Mouse (Mus musculus) midbrain, embryonic 13.5 days (tissue): ENCODE data around the gene B4galt3. TPM values are rescaled to one million over a fixed set of nuclear protein-coding genes. Genes with fewer than 3 reads are reported as not detected.

Experiments
- ATAC-seq: fragments of 200-750 bp; cut with Nextera tagmentation; 2 replicates; pipeline ENCODE4 v1.8.0; 2017; ENCODE audit warnings: mild to moderate bottlenecking, moderate TSS enrichment, moderate library complexity
- H3K27ac ChIP-seq: fragments of 300-500 bp; sonication (generic); 2 replicates; pipeline ENCODE4 v1.5.1; 2015; ENCODE audit warnings: inconsistent platforms, mild to moderate bottlenecking, moderate library complexity
- H3K27me3 ChIP-seq: fragments of 300-500 bp; sonication (generic); 2 replicates; pipeline ENCODE4 v1.6.1; 2015; ENCODE audit warnings: mild to moderate bottlenecking, inconsistent platforms
- H3K36me3 ChIP-seq: fragments of 300-500 bp; sonication (generic); 2 replicates; pipeline ENCODE4 v1.6.1; 2015; ENCODE audit warnings: mild to moderate bottlenecking, inconsistent platforms
- H3K4me1 ChIP-seq: fragments of 300-500 bp; sonication (generic); replicated peaks from 2 replicates; pipeline ENCODE4 v1.6.1; 2015; ENCODE audit warnings: inconsistent platforms
- H3K4me2 ChIP-seq: fragments of 300-500 bp; sonication (generic); replicated peaks from 2 replicates; pipeline ENCODE4 v1.6.1; 2015; ENCODE audit warnings: moderate library complexity, mild to moderate bottlenecking, inconsistent platforms
- H3K4me3 ChIP-seq: fragments of 300-500 bp; sonication (generic); replicated peaks from 2 replicates; pipeline ENCODE4 v1.5.1; 2015; ENCODE audit warnings: mild to moderate bottlenecking, inconsistent platforms
- H3K9ac ChIP-seq: fragments of 300-500 bp; sonication (generic); replicated peaks from 2 replicates; pipeline ENCODE4 v1.6.1; 2015; ENCODE audit warnings: mild to moderate bottlenecking, inconsistent platforms
- H3K9me3 ChIP-seq: fragments of 300-500 bp; sonication (generic); 2 replicates; pipeline ENCODE4 v1.6.1; 2016; ENCODE audit warnings: mild to moderate bottlenecking, inconsistent platforms
- WGBS: fragments of 180-500 bp; shearing (Covaris S2); methylation state at CpG from one replicate; pipeline ENCODE4 v1.1.7; 2015; 5-methylcytosine and 5-hydroxymethylcytosine counted together
- polyA plus RNA-seq: library from polyadenylated mRNA; unstranded; fragments of >200 nt; fragmentation: Nextera tagmentation; extraction: Ambion mirVana; gene quantifications from 2 replicates; pipeline ENCODE4 v1.2.1, GENCODE M21; 2015

The B4galt3 gene
- 99.0 and 99.8 TPM in 2 replicates for polyA plus RNA-seq

DNA sequence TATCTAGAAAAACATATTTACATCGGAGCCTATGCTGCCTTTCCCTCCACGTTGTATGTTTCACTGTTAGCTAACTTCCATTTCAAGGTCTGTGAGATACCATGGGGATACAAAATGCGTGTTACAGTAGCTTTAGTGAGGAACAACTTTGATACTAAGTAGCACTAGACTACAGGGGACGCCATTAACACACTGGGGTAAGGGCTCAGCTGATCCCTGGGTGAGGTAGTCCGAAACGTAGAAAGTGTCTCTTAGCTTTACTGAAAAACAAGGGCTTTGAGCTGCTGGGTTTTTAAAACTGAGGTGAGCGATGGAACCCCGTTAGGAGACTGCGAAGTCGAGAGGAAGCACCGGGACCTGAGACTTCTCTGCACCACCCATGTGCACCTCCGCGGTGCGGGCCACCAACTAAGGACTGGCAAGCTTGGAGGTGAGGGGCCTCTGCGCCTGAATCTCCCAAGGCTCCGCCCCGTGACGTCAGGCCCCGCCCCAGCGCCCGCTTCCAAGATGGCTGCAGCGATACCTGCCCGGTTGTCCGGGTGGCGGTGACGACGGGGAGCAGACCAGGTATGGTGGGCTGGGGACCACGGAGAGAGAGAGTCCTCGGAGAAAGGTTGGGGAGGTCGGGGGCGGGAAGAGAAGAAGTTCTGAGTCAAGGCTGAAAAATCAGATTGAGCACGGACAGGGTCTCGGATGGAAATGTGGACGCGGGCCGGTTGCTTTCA is at the start of gene B4galt3:
TSS of gene B4galt3 (plus strand) at position 481 of the 725 bp plus-strand sequence.
- H3K4me2 ChIP-seq: peak within 1 kb of the TSS; percentile 96
- H3K27ac ChIP-seq: peak within 1 kb of the TSS; percentile 40
- peaks cover 7% of the 10 kb centered on the region; the same call in 1 of the 2 replicates for H3K27me3 ChIP-seq
- WGBS: 4% methylated on average over 36 of the region's 36 CpGs
- no peaks in the 10 kb centered on the region for H3K9me3 ChIP-seq
- H3K4me1 ChIP-seq: peaks cover 20% of the 10 kb centered on the region
- peaks cover 33% of the 10 kb centered on the region for H3K36me3 ChIP-seq
- ATAC-seq: peak; percentile 96
- H3K9ac ChIP-seq: peak within 1 kb of the TSS; percentile 89
- H3K4me3 ChIP-seq: peak within 1 kb of the TSS; percentile 62

GRCm38 (mm10) chr1:171220871-171221270 is 49.3 kb upstream of the B4galt3 start:
- H3K9me3 ChIP-seq: no peaks in the 10 kb centered on the region
- H3K27me3 ChIP-seq: no peaks in the 10 kb centered on the region
- H3K36me3 ChIP-seq: peaks cover 30% of the 10 kb centered on the region
- H3K4me1 ChIP-seq: peaks cover 16% of the 10 kb centered on the region
- 6% methylated on average over 10 of the region's 10 CpGs for WGBS
- peak overlapping the region; percentile 89 for H3K4me2 ChIP-seq
- peak; percentile 46 for ATAC-seq
- peak overlapping the region; percentile 53 for H3K4me3 ChIP-seq
- no peak overlapping the region for H3K9ac ChIP-seq
- no peak overlapping the region for H3K27ac ChIP-seq

DNA sequence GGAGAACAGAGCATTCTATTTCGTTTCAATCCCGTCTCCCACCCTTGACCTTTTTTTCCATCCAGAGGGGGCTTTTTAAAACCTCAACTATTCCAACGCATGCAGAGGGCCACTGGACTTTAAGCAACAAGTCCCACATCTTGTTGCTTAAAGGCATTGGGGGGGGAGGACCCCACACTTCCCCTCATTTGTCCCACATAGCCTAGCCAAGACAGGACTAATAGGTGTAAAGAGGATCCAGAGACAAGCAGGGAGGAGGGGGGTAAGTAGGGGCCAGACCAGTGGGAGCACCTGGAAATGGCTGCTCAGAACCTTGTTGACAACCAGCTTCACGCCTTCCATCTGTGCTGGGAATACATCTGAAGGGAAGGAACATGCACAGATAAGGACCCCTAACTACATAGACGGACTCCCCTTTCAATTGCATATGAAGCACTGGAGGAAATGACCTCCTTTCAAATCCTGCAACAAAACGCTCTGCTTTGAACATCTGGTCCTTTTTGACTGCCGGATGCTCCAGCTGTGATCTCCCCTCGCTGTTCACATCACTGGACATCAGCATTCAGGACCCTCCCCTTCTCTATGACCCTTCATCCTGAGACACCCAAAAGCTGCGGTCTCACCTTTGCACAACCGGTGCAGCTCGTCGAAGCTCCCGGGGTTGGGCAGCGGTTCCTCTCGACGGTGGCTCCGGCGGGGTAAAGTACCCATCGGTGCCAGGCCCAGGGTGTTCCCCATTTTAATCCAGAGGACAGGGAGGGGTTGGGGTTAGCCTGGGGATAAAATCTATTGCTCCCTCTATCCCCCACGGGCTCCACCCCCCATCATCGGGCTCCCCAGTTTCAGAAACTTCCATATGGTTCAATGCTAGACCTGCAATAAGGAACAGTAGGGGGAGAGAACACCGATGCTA is 48.6 kb upstream of the B4galt3 start:
- Histone ChIP-seq H3K9me3 (no peaks in the 10 kb centered on the region), H3K4me2 (peak overlapping the region; percentile 89), H3K4me1 (peaks cover 16% of the 10 kb centered on the region), H3K9ac (peak overlapping the region; percentile 68), H3K4me3 (peak overlapping the region; percentile 53), H3K27me3 (no peaks in the 10 kb centered on the region), H3K27ac (0 out of 2 replicates have a peak overlapping the region, but pooled peaks have one; percentile 25), H3K36me3 (peaks cover 30% of the 10 kb centered on the region)
- 7% methylated on average over 22 of the region's 22 CpGs for WGBS
- ATAC-seq: no peak

DNA sequence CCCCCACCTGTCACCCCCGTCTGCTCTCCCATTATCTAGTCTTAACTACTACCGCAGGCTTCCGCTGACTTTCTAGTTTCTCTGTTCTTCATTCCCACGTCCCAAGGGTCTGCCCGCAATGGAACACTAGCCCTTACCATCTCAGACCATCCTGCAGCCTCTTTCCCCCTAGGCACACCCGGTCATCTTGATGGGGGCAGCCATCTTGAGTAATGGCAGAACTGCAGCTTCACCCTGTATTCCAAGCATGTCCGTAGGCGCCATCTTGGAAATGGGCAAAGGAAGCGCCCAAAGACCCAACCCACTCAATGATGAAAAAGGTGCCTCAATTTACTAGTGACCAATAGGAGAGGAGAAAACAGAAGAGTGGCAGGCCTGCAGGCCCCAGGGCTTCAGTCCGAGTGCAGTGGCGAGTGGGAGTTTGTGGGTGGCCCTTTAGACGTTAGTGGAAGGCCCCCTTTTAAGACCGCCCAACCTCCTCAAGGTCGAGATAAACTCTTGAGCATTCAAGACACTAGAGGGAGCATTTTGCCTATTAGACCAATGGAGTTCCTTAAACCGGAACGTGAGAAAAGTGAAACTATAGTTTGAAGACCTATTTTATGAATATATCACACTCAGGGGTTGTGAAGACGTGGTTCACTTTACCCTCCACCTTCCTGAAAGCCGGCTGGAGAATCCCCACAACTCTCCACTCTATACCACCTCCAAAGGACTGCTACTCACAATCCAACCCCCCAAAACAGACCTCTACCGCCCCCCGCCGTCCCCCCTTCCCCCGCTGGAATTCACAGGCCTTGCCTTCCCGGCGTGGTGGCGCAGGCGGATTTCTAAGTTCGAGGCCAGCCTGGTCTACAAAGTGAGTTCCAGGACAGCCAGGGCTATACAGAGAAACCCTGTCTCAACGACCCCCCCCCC is 47.6 kb upstream of the B4galt3 start, which contains the start of gene Tomm40l:
TSS of gene Tomm40l (minus strand) at position 277 of the 918 bp plus-strand sequence.
- Histone ChIP-seq H3K27ac (peak within 1 kb of the TSS; percentile 58), H3K27me3 (no peaks in the 10 kb centered on the region), H3K9ac (peak within 1 kb of the TSS; percentile 68), H3K36me3 (peaks cover 27% of the 10 kb centered on the region), H3K9me3 (no peaks in the 10 kb centered on the region), H3K4me2 (peak within 1 kb of the TSS; percentile 89), H3K4me1 (peaks cover 16% of the 10 kb centered on the region), H3K4me3 (peak within 1 kb of the TSS; percentile 53)
- ATAC-seq: peak; percentile 98
- whole genome bisulfite sequencing: 3% methylated on average over 28 of the region's 28 CpGs

GRCm38 (mm10) chr1:171223168-171223567 is 47.0 kb upstream of the B4galt3 start:
- no peak for ATAC-seq
- 80% methylated on average over 6 of the region's 6 CpGs for WGBS

DNA sequence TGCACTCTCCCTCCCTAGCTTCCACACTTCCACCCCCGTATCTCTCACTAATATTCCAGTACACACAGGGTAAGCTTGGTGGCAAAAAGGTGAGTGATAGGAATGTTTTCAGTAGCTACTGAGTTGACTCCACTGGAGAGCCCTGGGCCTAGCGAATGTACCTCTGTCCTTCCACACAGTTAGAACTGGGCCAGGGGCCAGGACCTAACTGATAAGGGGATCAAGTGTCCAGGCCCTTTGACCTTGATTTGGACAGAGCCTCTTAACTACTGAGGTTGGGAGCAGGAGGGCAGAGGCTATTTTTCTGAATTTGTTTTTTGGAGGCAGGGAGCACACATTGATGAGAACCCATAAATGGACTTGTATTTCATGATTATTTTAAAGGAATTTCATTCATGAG is 46.3 kb upstream of the B4galt3 start:
- Histone ChIP-seq H3K4me1 (peaks cover 16% of the 10 kb centered on the region), H3K9ac (no peak overlapping the region), H3K4me3 (no peak overlapping the region), H3K36me3 (peaks cover 15% of the 10 kb centered on the region), H3K27me3 (no peaks in the 10 kb centered on the region), H3K9me3 (no peaks in the 10 kb centered on the region), H3K4me2 (no peak overlapping the region), H3K27ac (no peak overlapping the region)
- no peak for ATAC-seq
- WGBS: 90% methylated on average over 2 of the region's 2 CpGs

More at GRCm38 (mm10) chr1:171223168-171223567, 47.0 kb upstream of the B4galt3 start:
- H3K4me3 ChIP-seq: peak overlapping the region; percentile 53
- no peak overlapping the region for H3K27ac ChIP-seq
- no peaks in the 10 kb centered on the region for H3K27me3 ChIP-seq
- peaks cover 21% of the 10 kb centered on the region for H3K36me3 ChIP-seq
- H3K4me2 ChIP-seq: peak overlapping the region; percentile 89
- H3K4me1 ChIP-seq: peaks cover 16% of the 10 kb centered on the region
- H3K9me3 ChIP-seq: no peaks in the 10 kb centered on the region
- H3K9ac ChIP-seq: no peak overlapping the region

- peaks cover 4% of the 10 kb centered on the region for H3K36me3 ChIP-seq
- H3K9ac ChIP-seq: no peak within 1 kb of the TSS
- H3K27me3 ChIP-seq: no peaks in the 10 kb centered on the region
- no peak within 1 kb of the TSS for H3K27ac ChIP-seq
- H3K9me3 ChIP-seq: no peaks in the 10 kb centered on the region
- no peak within 1 kb of the TSS for H3K4me2 ChIP-seq
- peaks cover 16% of the 10 kb centered on the region for H3K4me1 ChIP-seq
- ATAC-seq: no peak
- H3K4me3 ChIP-seq: no peak within 1 kb of the TSS
- 78% methylated on average over 5 of the region's 5 CpGs for WGBS
These were observed 45.3 kb upstream of the B4galt3 start, which contains the start of gene Apoa2 for GRCm38 (mm10) chr1:171224857-171225256. Apoa2 (plus strand) TSS chr1:171225054.

- Histone ChIP-seq H3K4me2 (no peak overlapping the region), H3K27ac (no peak overlapping the region), H3K9me3 (no peaks in the 10 kb centered on the region), H3K4me1 (peaks cover 4% of the 10 kb centered on the region), H3K36me3 (no peaks in the 10 kb centered on the region), H3K4me3 (no peak overlapping the region), H3K27me3 (no peaks in the 10 kb centered on the region), H3K9ac (no peak overlapping the region)
- no peak for ATAC-seq
- 40% methylated on average over 4 of the region's 4 CpGs for WGBS
These were observed 43.3 kb upstream of the B4galt3 start for GRCm38 (mm10) chr1:171226780-171227179.

DNA sequence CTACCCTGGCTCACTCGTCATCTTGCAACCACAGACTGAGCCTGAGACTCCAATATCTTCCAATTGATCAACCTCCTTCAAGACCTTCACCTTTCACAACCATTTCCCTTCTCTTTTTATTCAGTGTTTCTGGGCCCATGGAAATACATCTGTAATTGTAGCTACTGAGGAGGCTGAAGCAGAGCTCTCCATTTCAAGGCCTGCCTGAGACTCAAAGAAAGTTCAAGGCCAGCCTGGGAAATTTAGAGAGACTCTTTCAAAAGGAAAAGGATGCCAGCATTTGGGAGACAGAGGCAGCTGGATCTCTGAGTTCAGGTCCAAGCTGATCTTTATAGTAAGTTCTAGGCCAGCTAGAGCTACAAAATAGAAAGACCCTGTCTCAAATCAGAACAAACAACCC is 42.2 kb upstream of the B4galt3 start:
- Histone ChIP-seq H3K4me2 (no peak overlapping the region), H3K27ac (no peak overlapping the region), H3K9me3 (no peaks in the 10 kb centered on the region), H3K36me3 (no peaks in the 10 kb centered on the region), H3K4me1 (peaks cover under 1% of the 10 kb centered on the region; the same call in 1 of the 2 replicates), H3K4me3 (no peak overlapping the region), H3K9ac (no peak overlapping the region), H3K27me3 (no peaks in the 10 kb centered on the region)
- no peak for ATAC-seq
- 90% methylated on average over 1 of the region's 1 CpGs for WGBS

DNA sequence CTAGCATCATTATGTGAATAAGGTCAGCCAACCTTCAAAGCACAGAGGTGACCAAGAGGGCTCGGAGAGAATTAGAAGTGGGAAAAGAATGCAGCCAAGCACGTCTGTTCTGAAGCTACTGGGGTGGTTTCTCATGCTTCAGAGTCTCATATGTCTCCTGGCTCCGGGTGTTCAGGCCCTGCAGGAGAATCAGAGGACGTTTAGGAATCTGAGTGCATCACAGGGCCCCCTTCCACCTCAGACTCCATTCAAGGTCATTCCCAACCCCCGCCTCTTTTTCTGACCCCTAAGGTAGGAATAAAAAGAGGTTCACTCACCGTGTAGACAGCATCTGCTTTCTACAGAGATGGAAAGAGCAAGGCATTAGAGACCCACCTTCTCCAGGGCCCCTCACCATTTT is 40.4 kb upstream of the B4galt3 start:
- no peaks in the 10 kb centered on the region for H3K4me1 ChIP-seq
- WGBS: 32% methylated on average over 6 of the region's 6 CpGs

DNA sequence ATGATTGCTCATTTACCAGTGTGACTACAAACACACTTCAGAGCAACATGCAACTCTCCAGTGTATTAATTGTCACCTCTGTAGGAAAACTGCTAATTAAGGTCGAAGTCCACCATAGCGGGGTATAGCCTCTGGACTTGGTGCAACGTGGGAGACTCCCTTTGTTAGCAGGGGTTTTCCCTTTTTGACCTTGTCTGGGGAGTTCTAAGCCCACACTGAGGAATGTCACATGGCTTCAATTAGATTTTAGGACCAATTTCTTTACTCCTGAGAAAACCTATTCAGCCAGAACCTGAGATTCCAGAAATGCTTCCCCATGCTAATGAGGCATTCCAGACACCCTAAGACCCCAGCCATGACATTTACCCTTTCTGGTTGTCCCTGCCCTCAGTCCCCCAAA is 39.9 kb upstream of the B4galt3 start:
- no peak for ATAC-seq
- WGBS: 52% methylated on average over 3 of the region's 3 CpGs
- H3K9me3 ChIP-seq: no peaks in the 10 kb centered on the region
- no peak overlapping the region for H3K9ac ChIP-seq
- H3K36me3 ChIP-seq: peaks cover 19% of the 10 kb centered on the region
- no peaks in the 10 kb centered on the region for H3K27me3 ChIP-seq
- no peaks in the 10 kb centered on the region for H3K4me1 ChIP-seq
- no peak overlapping the region for H3K27ac ChIP-seq
- H3K4me2 ChIP-seq: no peak overlapping the region
- no peak overlapping the region for H3K4me3 ChIP-seq

More for the DNA sequence above, 40.4 kb upstream of the B4galt3 start:
- Histone ChIP-seq H3K9ac (no peak overlapping the region), H3K9me3 (no peaks in the 10 kb centered on the region), H3K27me3 (no peaks in the 10 kb centered on the region), H3K36me3 (peaks cover 14% of the 10 kb centered on the region), H3K27ac (no peak overlapping the region), H3K4me2 (no peak overlapping the region), H3K4me3 (no peak overlapping the region)
- ATAC-seq: no peak
